Mouse (Mus musculus): Measurements from ENCODE around the gene Dag1.

- TF ChIP-seq CTCF (IDR thresholded peaks at IDR 0.05; ENCODE audit: borderline replicate concordance, extremely low read depth, insufficient read depth, insufficient read length) (no peak), POLR2A (IDR thresholded peaks at IDR 0.05; ENCODE audit: borderline replicate concordance, extremely low read depth, insufficient read depth, insufficient read length, poor library complexity, severe bottlenecking) (no peak)
Observed at GRCm38 (mm10) chr9:108223633-108224032, 40.1 kb downstream of the Dag1 start.

Measured in brain, embryonic 14.5 days (tissue).